Mouse (Mus musculus): ENCODE data around the gene Tstd3.

- no peak for TF ChIP-seq CTCF (IDR thresholded peaks at IDR 0.05; ENCODE audit: control insufficient read depth, insufficient read depth, insufficient read length)
- TF ChIP-seq MYOG (IDR thresholded peaks at IDR 0.05; ENCODE audit: control insufficient read depth, extremely low read depth, insufficient read length), result no peak
- no peak for TF ChIP-seq MYOD1 (IDR thresholded peaks at IDR 0.05; ENCODE audit: control insufficient read depth, insufficient read length, low read depth)
- TF ChIP-seq CEBPB (IDR thresholded peaks at IDR 0.05; ENCODE audit: low read depth), result no peak
- TF ChIP-seq USF1 (IDR thresholded peaks at IDR 0.05; ENCODE audit: low read depth), result no peak
- TF ChIP-seq MAX (IDR thresholded peaks at IDR 0.05), result no peak
Measured at GRCm38 (mm10) chr4:21776091-21776945, 9.3 kb upstream of the Tstd3 start.
